Mouse (Mus musculus): ENCODE data around the gene Gng7. TPM values are rescaled to one million over a fixed set of nuclear protein-coding genes. Genes with fewer than 3 reads are reported as not detected.

Gene Gng7
- total and polyA plus RNA-seq, 2 experiments from 2014 or later = 0.11 to 0.64 TPM

DNA sequence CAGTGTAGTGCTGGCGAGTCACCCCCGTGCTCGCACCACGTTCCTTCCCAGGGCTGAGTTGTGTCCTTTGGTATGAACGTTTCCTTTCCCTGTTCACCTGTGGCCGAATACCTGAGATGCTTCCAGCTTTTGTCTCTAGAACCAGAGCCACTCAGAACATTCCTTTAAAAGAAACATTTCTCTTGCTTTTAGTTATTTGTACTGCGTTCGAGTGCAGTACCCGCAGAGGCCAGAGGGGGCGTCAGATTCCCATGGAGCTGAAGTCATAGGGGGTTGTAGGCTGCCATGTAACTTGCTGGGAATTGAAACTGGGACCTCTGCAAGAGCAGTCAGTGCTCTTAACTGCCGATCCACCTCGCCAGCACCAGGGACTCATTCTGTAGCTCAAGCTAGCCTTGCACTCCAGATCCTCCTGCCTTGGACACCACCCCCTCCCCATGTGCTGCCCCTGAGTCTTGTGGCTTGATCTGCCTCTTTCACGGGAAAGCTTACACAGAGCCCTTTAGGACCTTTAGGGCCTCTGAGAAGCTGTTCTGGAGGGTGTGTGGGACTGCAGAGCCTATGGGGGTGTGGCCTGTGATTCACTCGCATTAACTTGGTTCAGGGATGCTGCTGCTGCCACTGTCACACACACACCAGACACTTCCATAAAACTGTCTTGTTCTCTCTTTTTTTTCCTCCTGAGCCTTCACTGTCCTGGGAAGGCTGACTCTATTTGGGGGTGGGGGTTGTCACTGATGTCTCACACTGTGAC lies 67.9 kb downstream of the Gng7 start:
- peak; percentile 17; the same call in 1 of the 2 replicates for TF ChIP-seq CTCF (IDR thresholded peaks at IDR 0.05; ENCODE audit: low read depth)
- TF ChIP-seq EP300 (IDR thresholded peaks at IDR 0.05; ENCODE audit: low read depth) = no peak

DNA sequence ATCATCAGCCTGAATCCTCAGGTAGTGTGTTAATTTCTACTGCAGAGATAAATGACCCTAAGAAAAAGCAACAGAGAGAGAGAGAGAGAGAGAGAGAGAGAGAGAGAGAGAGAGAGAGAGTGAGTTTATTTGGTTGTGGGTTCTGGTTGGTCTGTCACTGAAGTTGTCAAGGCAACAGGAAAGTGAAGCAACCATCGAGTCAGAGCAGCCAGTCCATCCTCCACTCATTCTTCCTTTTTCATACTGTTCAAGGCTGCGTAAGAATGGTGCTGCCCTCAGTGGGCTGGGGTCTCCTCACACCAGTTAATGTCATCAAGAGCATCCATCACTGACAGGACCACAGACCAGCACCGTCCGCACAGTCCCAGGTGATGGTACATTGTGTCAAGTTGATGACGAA lies 70.5 kb downstream of the Gng7 start:
- Histone ChIP-seq H3K27ac (ENCODE audit: low read depth) (no peak overlapping the region), H3K4me1 (ENCODE audit: control insufficient read depth, insufficient read depth) (peaks cover 63% of the 10 kb centered on the region), H3K36me3 (replicated peaks; ENCODE audit: control insufficient read depth, insufficient read depth, low read length) (no peaks in the 10 kb centered on the region), H3K27me3 (ENCODE audit: control insufficient read depth, insufficient read depth, low read length) (no peaks in the 10 kb centered on the region), H3K9me3 (replicated peaks; ENCODE audit: control insufficient read depth, low read length) (no peaks in the 10 kb centered on the region), H3K9ac (replicated peaks; ENCODE audit: low read depth, low read length) (no peak overlapping the region), H3K4me2 (ENCODE audit: low read depth, low read length) (no peak overlapping the region), H3K4me3 (ENCODE audit: low read depth, low read length) (no peak overlapping the region)
- no peak for DNase-seq (ENCODE audit: low spot score)
- no peak for TF ChIP-seq EP300 (IDR thresholded peaks at IDR 0.05; ENCODE audit: low read depth)
- TF ChIP-seq CTCF (IDR thresholded peaks at IDR 0.05; ENCODE audit: low read depth) = no peak
- WGBS = 87% methylated on average over 5 of the region's 5 CpGs
- no peak for ATAC-seq (ENCODE audit: insufficient read depth, low read depth)

More for the DNA sequence above, 67.9 kb downstream of the Gng7 start:
- ATAC-seq (ENCODE audit: insufficient read depth, low read depth) (no peak; the same call in 1 of the 2 replicates), DNase-seq (ENCODE audit: low spot score) (no peak)
- Histone ChIP-seq H3K27me3 (ENCODE audit: control insufficient read depth, insufficient read depth, low read length) (no peaks in the 10 kb centered on the region), H3K27ac (ENCODE audit: low read depth) (peak overlapping the region; percentile 66; the same call in 1 of the 2 replicates), H3K36me3 (replicated peaks; ENCODE audit: control insufficient read depth, insufficient read depth, low read length) (no peaks in the 10 kb centered on the region), H3K4me2 (ENCODE audit: low read depth, low read length) (no peak overlapping the region), H3K9ac (replicated peaks; ENCODE audit: low read depth, low read length) (no peak overlapping the region), H3K4me3 (ENCODE audit: low read depth, low read length) (no peak overlapping the region), H3K9me3 (replicated peaks; ENCODE audit: control insufficient read depth, low read length) (no peaks in the 10 kb centered on the region), H3K4me1 (ENCODE audit: control insufficient read depth, insufficient read depth) (peaks cover 40% of the 10 kb centered on the region)
- 66% methylated on average over 14 of the region's 14 CpGs for WGBS

DNA sequence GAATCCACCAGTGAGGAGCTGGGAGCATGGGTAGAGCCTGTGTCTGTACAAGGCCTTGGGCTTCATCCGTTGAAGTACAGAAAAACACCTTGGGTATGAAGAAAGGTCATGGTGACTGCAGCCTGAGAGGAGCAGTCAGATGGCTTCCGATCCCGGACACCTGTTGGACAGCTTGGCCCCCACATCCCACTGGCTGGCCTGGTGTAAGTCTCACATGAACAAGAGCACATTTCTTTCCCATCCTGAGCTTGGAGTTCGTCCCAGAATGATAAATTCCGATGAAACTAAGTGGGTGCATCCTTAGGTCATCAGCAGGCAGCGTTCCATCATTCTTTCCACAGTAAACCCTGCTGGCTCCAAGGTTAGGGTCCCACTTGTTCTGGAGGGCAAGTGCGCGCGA lies 71.0 kb downstream of the Gng7 start:
- DNase-seq (ENCODE audit: low spot score) (peak; percentile 41), ATAC-seq (ENCODE audit: insufficient read depth, low read depth) (no peak)
- TF ChIP-seq EP300 (IDR thresholded peaks at IDR 0.05; ENCODE audit: low read depth) (no peak), CTCF (IDR thresholded peaks at IDR 0.05; ENCODE audit: low read depth) (no peak)
- H3K9me3 ChIP-seq (replicated peaks; ENCODE audit: control insufficient read depth, low read length) = no peaks in the 10 kb centered on the region
- H3K4me2 ChIP-seq (ENCODE audit: low read depth, low read length) = no peak overlapping the region
- H3K27me3 ChIP-seq (ENCODE audit: control insufficient read depth, insufficient read depth, low read length) = no peaks in the 10 kb centered on the region
- H3K36me3 ChIP-seq (replicated peaks; ENCODE audit: control insufficient read depth, insufficient read depth, low read length) = no peaks in the 10 kb centered on the region
- no peak overlapping the region for H3K27ac ChIP-seq (ENCODE audit: low read depth)
- H3K9ac ChIP-seq (replicated peaks; ENCODE audit: low read depth, low read length) = no peak overlapping the region
- no peak overlapping the region for H3K4me3 ChIP-seq (ENCODE audit: low read depth, low read length)
- 38% methylated on average over 9 of the region's 9 CpGs for WGBS
- peaks cover 64% of the 10 kb centered on the region for H3K4me1 ChIP-seq (ENCODE audit: control insufficient read depth, insufficient read depth)

DNA sequence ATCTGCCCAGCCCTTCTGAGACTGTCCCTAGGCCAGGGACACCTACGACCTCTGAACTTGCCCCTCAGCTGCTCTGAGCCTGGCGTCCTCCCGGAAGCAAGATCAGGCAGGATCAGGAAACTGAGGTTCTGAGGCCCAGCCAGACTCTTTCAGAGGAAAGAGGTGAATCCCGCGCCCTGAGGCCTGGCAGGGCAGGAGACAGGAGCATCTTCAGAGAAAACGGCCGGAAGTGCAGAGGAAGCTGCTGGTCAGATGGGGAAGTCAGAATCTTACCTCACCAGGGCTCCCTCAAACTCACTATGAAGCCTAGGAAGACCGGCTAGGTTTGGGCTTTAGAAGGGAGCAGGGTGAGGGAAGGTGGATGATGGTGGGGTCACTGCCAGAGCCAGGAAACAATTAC lies 71.8 kb downstream of the Gng7 start:
- Histone ChIP-seq H3K27me3 (ENCODE audit: control insufficient read depth, insufficient read depth, low read length) (no peaks in the 10 kb centered on the region), H3K9ac (replicated peaks; ENCODE audit: low read depth, low read length) (no peak overlapping the region), H3K27ac (ENCODE audit: low read depth) (no peak overlapping the region), H3K4me1 (ENCODE audit: control insufficient read depth, insufficient read depth) (peaks cover 65% of the 10 kb centered on the region), H3K36me3 (replicated peaks; ENCODE audit: control insufficient read depth, insufficient read depth, low read length) (no peaks in the 10 kb centered on the region), H3K9me3 (replicated peaks; ENCODE audit: control insufficient read depth, low read length) (no peaks in the 10 kb centered on the region), H3K4me3 (ENCODE audit: low read depth, low read length) (no peak overlapping the region), H3K4me2 (ENCODE audit: low read depth, low read length) (no peak overlapping the region)
- TF ChIP-seq EP300 (IDR thresholded peaks at IDR 0.05; ENCODE audit: low read depth) = no peak
- no peak for TF ChIP-seq CTCF (IDR thresholded peaks at IDR 0.05; ENCODE audit: low read depth)
- no peak for ATAC-seq (ENCODE audit: insufficient read depth, low read depth)
- WGBS = 61% methylated on average over 8 of the region's 8 CpGs
- DNase-seq (ENCODE audit: low spot score) = no peak

DNA sequence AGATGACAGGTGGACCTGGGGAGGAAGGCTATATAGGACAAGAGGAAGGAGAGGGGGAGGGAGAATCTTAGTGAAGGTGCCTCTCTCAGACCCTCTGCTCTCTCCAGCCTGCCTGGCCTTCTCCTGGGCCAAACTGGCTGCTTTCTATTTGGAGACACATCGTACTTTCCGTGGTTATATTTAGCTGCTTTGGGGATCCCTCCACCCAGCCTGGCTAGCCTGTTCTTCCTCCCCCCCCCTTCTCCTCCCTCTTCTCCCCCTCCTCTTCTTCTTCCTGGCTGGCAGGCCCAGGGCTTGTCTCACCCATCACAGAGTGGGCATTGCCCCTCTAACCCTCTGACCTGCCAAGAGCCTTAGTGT lies 73.8 kb downstream of the Gng7 start:
- Histone ChIP-seq H3K4me1 (ENCODE audit: control insufficient read depth, insufficient read depth) (peaks cover 72% of the 10 kb centered on the region), H3K4me2 (ENCODE audit: low read depth, low read length) (peak overlapping the region; percentile 60), H3K27me3 (ENCODE audit: control insufficient read depth, insufficient read depth, low read length) (no peaks in the 10 kb centered on the region), H3K36me3 (replicated peaks; ENCODE audit: control insufficient read depth, insufficient read depth, low read length) (no peaks in the 10 kb centered on the region), H3K9ac (replicated peaks; ENCODE audit: low read depth, low read length) (no peak overlapping the region), H3K27ac (ENCODE audit: low read depth) (peak overlapping the region; percentile 95), H3K9me3 (replicated peaks; ENCODE audit: control insufficient read depth, low read length) (no peaks in the 10 kb centered on the region), H3K4me3 (ENCODE audit: low read depth, low read length) (peak overlapping the region; percentile 14; the same call in 1 of the 2 replicates)
- TF ChIP-seq CTCF (IDR thresholded peaks at IDR 0.05; ENCODE audit: low read depth) = no peak
- no peak; the same call in 1 of the 2 replicates for TF ChIP-seq EP300 (IDR thresholded peaks at IDR 0.05; ENCODE audit: low read depth)
- 0% methylated on average over 2 of the region's 2 CpGs for WGBS
- peak; percentile 50 for ATAC-seq (ENCODE audit: insufficient read depth, low read depth)
- peak; percentile 78 for DNase-seq (ENCODE audit: low spot score)
